Mouse (Mus musculus) left cerebral cortex, adult 2 months (tissue): ENCODE measurements around the gene Cdpf1. TPM values are rescaled to one million over a fixed set of nuclear protein-coding genes. Genes with fewer than 3 reads are reported as not detected.
"Not testable (repeated sequence)": the region's sequence is repeated elsewhere in the genome, so short reads cannot be mapped to it uniquely, and the experiment has no call there.

ENCODE experiments used
- DNase-seq, 2 experiments: peaks; one replicate each; pipeline ENCODE4 v3.0.0; 2021 to 2022; ENCODE audit warnings: low spot score in 2 of 2, mixed read lengths in 1 of 2; ENCODE audit errors: extremely low spot score in 1 of 2
- H3K27ac ChIP-seq: fragments of 200-600 bp; 2 replicates; pipeline ENCODE4 v1.8.1; 2022
- H3K4me3 ChIP-seq: fragments of 200-600 bp; 2 replicates; pipeline ENCODE4 v1.8.1; 2022
- CTCF ChIP-seq: fragments of 200-600 bp; IDR thresholded peaks from 2 replicates; pipeline ENCODE4 v1.8.1; 2022; ENCODE audit warnings: antibody characterized with exemption, mild to moderate bottlenecking, moderate library complexity
- intact Hi-C: fragments of 180-260 bp; cut with DNase I; formaldehyde crosslinking; loops from one replicate; pipeline ENCODE4 v1.15.1; 2025
- total RNA-seq, 2 experiments: library from RNA; stranded (reverse); gene quantifications; 2 replicates each; pipeline ENCODE4 v1.2.3; 2021

The Cdpf1 gene
- total RNA-seq, 2 experiments from 2014 or later, result 21.1 to 21.3 TPM

GRCm38 (mm10) chr15:85806886-85807285 is 4.6 kb downstream of the Cdpf1 start:
- no peak for TF ChIP-seq CTCF
- H3K27ac ChIP-seq, result no peak overlapping the region
- intact Hi-C loops, result no loop called here

GRCm38 (mm10) chr15:85802931-85803330 is 8.6 kb downstream of the Cdpf1 start:
- intact Hi-C loops, result no loop called here
- Histone ChIP-seq H3K27ac (no peak overlapping the region), H3K4me3 (no peak overlapping the region)
- no peak for DNase-seq
- no peak for TF ChIP-seq CTCF

More at GRCm38 (mm10) chr15:85806886-85807285, 4.6 kb downstream of the Cdpf1 start:
- no peak for DNase-seq
- no peak overlapping the region for H3K4me3 ChIP-seq

- DNase-seq, result no peak
- Histone ChIP-seq H3K4me3 (no peak overlapping the region), H3K27ac (no peak overlapping the region)
- no peak for TF ChIP-seq CTCF
- intact Hi-C loops, result no loop called here
These were observed 12.8 kb downstream of the Cdpf1 start for GRCm38 (mm10) chr15:85798676-85799075.

GRCm38 (mm10) chr15:85795516-85795915 is 16.0 kb downstream of the Cdpf1 start:
- no peak for DNase-seq
- Histone ChIP-seq H3K4me3 (no peak overlapping the region), H3K27ac (no peak overlapping the region)
- intact Hi-C loops, result no loop called here
- no peak for TF ChIP-seq CTCF

GRCm38 (mm10) chr15:85792819-85793218 is 18.7 kb downstream of the Cdpf1 start:
- no peak for DNase-seq
- intact Hi-C loops, result no loop called here
- H3K4me3 ChIP-seq, result no peak overlapping the region
- H3K27ac ChIP-seq, result no peak overlapping the region
- no peak for TF ChIP-seq CTCF

- H3K4me3 ChIP-seq, result no peak overlapping the region
These were observed 20.0 kb downstream of the Cdpf1 start for GRCm38 (mm10) chr15:85791449-85791848.

GRCm38 (mm10) chr15:85788633-85789032 is 22.9 kb downstream of the Cdpf1 start:
- intact Hi-C loops, result no loop called here
- DNase-seq, result no peak
- TF ChIP-seq CTCF, result no peak
- no peak overlapping the region for H3K27ac ChIP-seq
- H3K4me3 ChIP-seq, result no peak overlapping the region

More at GRCm38 (mm10) chr15:85791449-85791848, 20.0 kb downstream of the Cdpf1 start:
- intact Hi-C loops, result no loop called here
- TF ChIP-seq CTCF, result no peak
- no peak overlapping the region for H3K27ac ChIP-seq
- no peak for DNase-seq

- Histone ChIP-seq H3K4me3 (no peak overlapping the region), H3K27ac (no peak overlapping the region)
- no peak for TF ChIP-seq CTCF
- no peak for DNase-seq
- intact Hi-C loops, result no loop called here
These were observed 23.4 kb downstream of the Cdpf1 start for GRCm38 (mm10) chr15:85788051-85788450.

- intact Hi-C loops, result no loop called here
- Histone ChIP-seq H3K4me3 (no peak overlapping the region), H3K27ac (no peak overlapping the region)
- DNase-seq, result no peak
- no peak for TF ChIP-seq CTCF
These were observed 24.0 kb downstream of the Cdpf1 start for GRCm38 (mm10) chr15:85787482-85787881.

- H3K27ac ChIP-seq, result no peak overlapping the region
- no peak overlapping the region for H3K4me3 ChIP-seq
- TF ChIP-seq CTCF, result no peak
- no peak for DNase-seq
- intact Hi-C loops, result no loop called here
These were observed 24.8 kb downstream of the Cdpf1 start for GRCm38 (mm10) chr15:85786711-85787110.

- no peak for DNase-seq
- Histone ChIP-seq H3K4me3 (no peak overlapping the region), H3K27ac (no peak overlapping the region)
- no peak for TF ChIP-seq CTCF
- intact Hi-C loops, result no loop called here
These were observed 27.2 kb downstream of the Cdpf1 start for GRCm38 (mm10) chr15:85784341-85784740.

GRCm38 (mm10) chr15:85783146-85783545 is 28.4 kb downstream of the Cdpf1 start:
- intact Hi-C loops, result no loop called here
- H3K27ac ChIP-seq, result no peak overlapping the region
- peak; percentile 7 for TF ChIP-seq CTCF
- no peak overlapping the region for H3K4me3 ChIP-seq
- no peak for DNase-seq

GRCm38 (mm10) chr15:85778891-85779290 is 32.6 kb downstream of the Cdpf1 start:
- intact Hi-C loops, H3K4me3 ChIP-seq, DNase-seq, H3K27ac ChIP-seq: not testable (repeated sequence)
